Mouse (Mus musculus) left cerebral cortex, adult 2 months (tissue): ENCODE data around the gene Ngdn. TPM values are rescaled to one million over a fixed set of nuclear protein-coding genes. Genes with fewer than 3 reads are reported as not detected.

Source experiments
- DNase-seq, 2 experiments: peaks; one replicate each; pipeline ENCODE4 v3.0.0; 2021 to 2022; ENCODE audit warnings: low spot score in 2 of 2, mixed read lengths in 1 of 2; ENCODE audit errors: extremely low spot score in 1 of 2
- H3K27ac ChIP-seq: fragments of 200-600 bp; 2 replicates; pipeline ENCODE4 v1.8.1; 2022
- H3K4me3 ChIP-seq: fragments of 200-600 bp; 2 replicates; pipeline ENCODE4 v1.8.1; 2022
- CTCF ChIP-seq: fragments of 200-600 bp; IDR thresholded peaks from 2 replicates; pipeline ENCODE4 v1.8.1; 2022; ENCODE audit warnings: antibody characterized with exemption, mild to moderate bottlenecking, moderate library complexity
- intact Hi-C: fragments of 180-260 bp; cut with DNase I; formaldehyde crosslinking; loops from one replicate; pipeline ENCODE4 v1.15.1; 2025
- microRNA-seq, 2 experiments: library from miRNA; unstranded; fragments of <30 nt; microRNA quantifications; one replicate each; pipeline ENCODE4 v1.2.0; 2021
- total RNA-seq, 2 experiments: library from RNA; stranded (reverse); gene quantifications; 2 replicates each; pipeline ENCODE4 v1.2.3; 2021

Ngdn gene
- total RNA-seq, 2 experiments from 2014 or later = 26.7 to 30.7 TPM

DNA sequence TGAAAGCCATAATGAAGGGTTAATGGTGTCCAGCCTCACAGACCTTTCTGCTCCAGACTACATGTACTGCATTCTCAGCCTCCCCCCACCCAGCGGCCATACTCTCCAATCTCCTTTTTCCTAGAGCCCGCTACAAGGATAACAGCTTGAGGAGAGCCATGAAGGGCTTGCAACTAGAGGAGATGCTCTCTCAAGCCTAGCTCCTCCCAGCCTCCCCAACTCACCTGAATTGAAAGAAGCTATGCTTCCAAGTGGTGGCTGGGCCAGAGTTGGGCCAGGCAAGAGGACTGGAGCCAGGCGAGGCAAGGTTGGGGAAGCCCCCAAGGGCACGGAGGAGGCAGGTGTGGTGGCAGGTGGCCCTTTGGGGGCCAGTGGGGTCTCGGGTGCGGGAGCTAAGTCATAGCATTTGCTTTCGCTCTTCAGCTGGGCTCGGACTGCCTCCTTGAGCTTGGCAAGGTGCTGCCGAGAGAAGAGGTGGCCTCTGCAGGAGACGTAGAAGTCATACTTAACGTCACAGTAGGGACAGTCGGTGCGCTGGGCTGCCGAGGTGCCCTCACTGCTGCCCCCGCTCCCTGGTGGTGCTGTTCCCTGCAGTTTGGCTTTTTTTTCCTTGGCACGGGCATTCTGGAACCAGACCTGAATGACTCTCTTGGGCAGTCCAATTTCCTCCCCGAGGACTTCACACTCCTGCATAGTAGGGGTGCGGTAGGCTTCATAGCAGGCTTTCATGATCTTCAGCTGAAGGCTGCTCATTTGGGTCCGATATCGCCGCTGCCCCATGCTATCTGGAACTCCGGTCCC is 48.5 kb downstream of the Ngdn start:
- TF ChIP-seq CTCF = no peak
- DNase-seq = no peak
- intact Hi-C loops = loop anchor here (5.0 kb wide), 1 partner anchor 36 kb away; no protein-coding TSS in a partner anchor

DNA sequence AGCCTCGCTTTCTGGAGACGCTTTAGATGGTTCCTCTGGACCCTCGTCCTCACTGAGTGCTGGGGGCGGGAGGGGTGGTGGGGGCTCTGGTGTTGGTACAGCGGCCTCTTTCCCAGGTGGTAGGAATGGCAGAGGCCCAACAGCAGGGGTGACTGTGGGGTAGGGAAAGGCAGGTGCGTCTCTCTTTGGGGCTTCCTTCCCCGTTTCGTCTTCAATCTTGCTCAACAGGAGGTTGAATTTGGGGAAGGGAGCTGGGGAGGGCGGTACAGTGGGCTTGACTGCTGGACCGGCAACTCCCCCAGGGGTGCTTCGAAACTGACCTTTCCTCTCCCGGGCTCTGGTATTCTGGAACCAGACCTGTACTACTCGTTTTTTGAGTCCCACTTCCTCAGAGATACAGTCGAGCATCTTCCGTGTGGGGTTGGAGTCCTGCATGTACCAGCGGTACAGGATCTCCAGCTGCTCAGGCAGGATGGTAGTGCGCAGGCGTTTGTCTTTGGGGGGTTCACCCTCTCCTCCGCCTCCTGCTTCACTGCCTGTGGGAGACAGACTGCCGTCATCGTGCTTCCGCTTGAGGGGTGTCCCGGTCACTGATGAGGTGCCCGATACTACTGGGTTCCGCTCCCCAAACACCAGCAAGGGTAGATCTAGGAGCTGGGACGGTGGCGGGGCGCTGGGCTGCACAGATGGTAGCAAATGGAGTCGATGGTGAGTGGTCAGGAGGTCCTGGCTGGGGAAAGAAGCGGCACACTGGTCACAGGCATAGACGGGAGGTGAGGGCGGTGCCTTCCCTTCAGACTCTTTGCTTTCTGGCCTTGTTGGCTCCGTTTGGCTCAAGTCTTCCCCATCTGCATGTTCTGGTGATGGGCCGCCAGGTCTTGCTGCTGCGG is 49.5 kb downstream of the Ngdn start:
- H3K4me3 ChIP-seq = no peak overlapping the region
- DNase-seq = peak in 1 of 2 experiments; percentile 31
- intact Hi-C loops = loop anchor here (5.0 kb wide), 1 partner anchor 37 kb away; no protein-coding TSS in a partner anchor
- H3K27ac ChIP-seq = peak overlapping the region; percentile 15; the same call in 1 of the 2 replicates
- TF ChIP-seq CTCF = no peak

More for the DNA sequence above, 48.5 kb downstream of the Ngdn start:
- Histone ChIP-seq H3K27ac (peak overlapping the region; percentile 59; the same call in 1 of the 2 replicates), H3K4me3 (no peak overlapping the region)

DNA sequence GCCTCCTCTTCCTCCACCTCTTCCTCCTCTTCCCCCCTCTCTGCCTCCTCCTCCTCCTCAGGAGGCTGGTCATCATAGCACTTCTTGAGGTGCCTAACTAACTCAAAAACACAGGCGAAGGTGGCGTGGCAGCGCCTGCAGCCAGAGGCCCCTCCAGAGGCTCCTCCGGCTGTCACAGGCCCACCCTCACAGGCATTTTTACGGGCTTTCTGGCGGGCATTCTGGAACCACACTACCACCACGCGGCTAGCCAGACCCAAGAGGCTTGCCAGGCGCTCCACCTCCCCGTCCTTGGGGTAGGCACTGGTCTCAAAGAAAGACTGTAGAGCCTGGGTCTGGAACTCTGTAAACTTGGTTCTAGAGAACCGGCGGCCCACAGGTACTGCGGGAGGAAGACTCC is 50.1 kb downstream of the Ngdn start:
- no peak for TF ChIP-seq CTCF
- DNase-seq = no peak
- intact Hi-C loops = no loop called here
- Histone ChIP-seq H3K4me3 (no peak overlapping the region), H3K27ac (peak overlapping the region; percentile 51; the same call in 1 of the 2 replicates)

DNA sequence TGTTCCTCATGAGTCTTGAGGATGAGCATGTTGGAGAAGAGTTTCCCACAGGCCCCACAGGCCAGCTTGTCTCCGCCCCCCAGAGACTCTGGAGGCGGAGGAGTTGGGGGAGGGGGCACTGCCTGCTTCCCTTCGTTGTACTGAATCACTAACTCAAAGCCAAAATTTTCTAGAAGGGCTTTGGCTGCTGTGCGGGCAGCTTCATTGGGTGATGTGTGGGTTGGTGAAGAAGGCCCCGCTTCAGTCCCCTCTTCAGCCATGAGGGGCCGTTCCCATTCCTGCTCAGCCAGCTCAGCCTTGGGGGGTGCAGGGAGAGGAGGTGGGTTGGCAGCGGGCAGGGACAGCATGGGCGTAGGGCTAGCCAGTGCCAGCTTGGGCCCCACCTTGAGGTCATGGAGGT is 50.8 kb downstream of the Ngdn start:
- intact Hi-C loops = no loop called here
- Histone ChIP-seq H3K4me3 (no peak overlapping the region), H3K27ac (0 out of 2 replicates have a peak overlapping the region, but pooled peaks have one; percentile 55)
- TF ChIP-seq CTCF = no peak
- peak; percentile 28 to 56 for DNase-seq

DNA sequence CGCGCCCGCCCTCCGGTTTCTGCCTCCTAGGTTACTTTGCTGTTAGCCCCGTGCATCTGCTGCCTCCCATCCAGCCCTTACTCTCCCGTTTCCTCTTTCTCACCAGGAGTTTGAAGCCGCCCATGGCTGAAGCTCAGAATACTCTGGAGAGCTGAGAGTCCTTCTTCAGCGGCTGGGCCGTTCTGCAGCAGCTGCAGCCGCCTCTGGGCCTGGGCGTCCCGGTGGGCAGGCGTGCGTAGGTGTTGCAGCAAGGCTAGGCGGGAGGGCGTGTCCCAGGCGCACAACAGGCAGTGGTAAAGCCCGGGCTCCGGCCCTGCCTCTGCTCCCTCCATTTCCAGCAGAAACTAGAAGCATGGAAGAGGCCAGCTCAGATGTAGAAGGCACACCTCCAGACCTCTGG is 56.5 kb downstream of the Ngdn start:
- peak overlapping the region; percentile 71 for H3K27ac ChIP-seq
- peak in 1 of 2 experiments; percentile 50 for DNase-seq
- TF ChIP-seq CTCF = no peak
- intact Hi-C loops = no loop called here
- H3K4me3 ChIP-seq = 0 out of 2 replicates have a peak overlapping the region, but pooled peaks have one; percentile 2

Small RNA genes within 50 kb of the gene (microRNA-seq; reads per million reads assigned to microRNA genes)
- gene Mir208b = 0 to 1.9 reads per million in 2 experiments

Other genes starting within 250 kb of the Ngdn start
- gene Slc7a8, start 233.5 kb upstream of the Ngdn start, total RNA-seq = 10 to 100 TPM; 54.3 to 58.6 TPM
- gene Rnf212b, start 201.3 kb upstream of the Ngdn start, total RNA-seq = not detected
- gene Homez, start 144.5 kb upstream of the Ngdn start, total RNA-seq = 10 to 100 TPM; 19.4 to 20.8 TPM
- 10 to 100 TPM; 18.6 to 21.2 TPM for gene Ppp1r3e, start 137.9 kb upstream of the Ngdn start, total RNA-seq
- gene Bcl2l2, start 132.1 kb upstream of the Ngdn start, total RNA-seq = 100 to 1,000 TPM; 132 to 137 TPM
- 1 to 10 TPM; 2.8 to 3.7 TPM for gene Gm20521, start 132.0 kb upstream of the Ngdn start, total RNA-seq
- 100 to 1,000 TPM; 247 to 267 TPM for gene Pabpn1, start 123.0 kb upstream of the Ngdn start, total RNA-seq
- gene Slc22a17, start 102.3 kb upstream of the Ngdn start, total RNA-seq = 100 to 1,000 TPM; 586 to 617 TPM
- gene Efs, start 89.3 kb upstream of the Ngdn start, total RNA-seq = 1 to 10 TPM; 5.1 to 8.1 TPM
- gene Il25, start 82.8 kb upstream of the Ngdn start, total RNA-seq = not detected
- gene Cmtm5, start 79.2 kb upstream of the Ngdn start, total RNA-seq = 10 to 100 TPM; 46.5 to 53.5 TPM
- 10 to 100 TPM in 1 of 2 experiments, 1 to 10 TPM in 1; 6.0 to 10.9 TPM for gene Myh6, start 48.5 kb upstream of the Ngdn start, total RNA-seq
- gene Gm17428, start 38.5 kb upstream of the Ngdn start, total RNA-seq = not detected
- gene Myh7, start 20.8 kb upstream of the Ngdn start, total RNA-seq = 10 to 100 TPM; 22.1 to 24.2 TPM
- gene Zfhx2, start 76.9 kb downstream of the Ngdn start, total RNA-seq = 10 to 100 TPM; 47.0 to 61.6 TPM
- gene Thtpa, start 79.3 kb downstream of the Ngdn start, total RNA-seq = 10 to 100 TPM; 18.1 to 22.8 TPM
- 1 to 10 TPM; 7.7 to 9.5 TPM for gene Ap1g2, start 91.1 kb downstream of the Ngdn start, total RNA-seq
- gene Jph4, start 101.5 kb downstream of the Ngdn start, total RNA-seq = 100 to 1,000 TPM; 300 to 347 TPM
- gene Dhrs2, start 206.6 kb downstream of the Ngdn start, total RNA-seq = not detected